Mouse (Mus musculus): ENCODE data around the gene AW822073. TPM values are rescaled to one million over a fixed set of nuclear protein-coding genes. Genes with fewer than 3 reads are reported as not detected.

The AW822073 gene
- not detected in 2 replicates for polyA plus RNA-seq (2012; rRNA removed; ENCODE audit: low replicate concordance)

GRCm38 (mm10) chr10:58224827-58225785, at the start of gene AW822073:
Gene AW822073 (minus strand): TSS chr10:58224930.

GRCm38 (mm10) chr10:58255213-58255892, 30.6 kb upstream of the AW822073 start, which contains the start of gene Gcc2:
Gene Gcc2 (plus strand): TSS chr10:58255497.

GRCm38 (mm10) chr10:58236613-58237012, 11.9 kb upstream of the AW822073 start, which contains the start of gene Gm4981:
Gene Gm4981 (minus strand): TSS chr10:58236701.

GRCm38 (mm10) chr10:58232641-58232969, 7.9 kb upstream of the AW822073 start, which contains the start of gene Duxf3:
Gene Duxf3 (minus strand): TSS chr10:58232675.

Other genes starting within 250 kb of the AW822073 start
- gene Duxf3, start 7.7 kb upstream of the AW822073 start, polyA plus RNA-seq (2012; rRNA removed; ENCODE audit: low replicate concordance) = not detected in 2 replicates
- gene Gm4981, start 11.8 kb upstream of the AW822073 start, polyA plus RNA-seq (2012; rRNA removed; ENCODE audit: low replicate concordance) = not detected in 2 replicates
- gene Gcc2, start 30.6 kb upstream of the AW822073 start, polyA plus RNA-seq (2012; rRNA removed; ENCODE audit: low replicate concordance) = 3.1 and 9.6 TPM in 2 replicates
- gene Lims1, start 98.5 kb upstream of the AW822073 start, polyA plus RNA-seq (2012; rRNA removed; ENCODE audit: low replicate concordance) = 9.8 and 20.2 TPM in 2 replicates
- gene Ranbp2, start 222.0 kb upstream of the AW822073 start, polyA plus RNA-seq (2012; rRNA removed; ENCODE audit: low replicate concordance) = 2.2 and 5.7 TPM in 2 replicates

Measured in mammary gland, adult 2 months (tissue).